Mouse (Mus musculus): ENCODE data around the gene Srp9.
"Not testable (repeated sequence)": the region's sequence is repeated elsewhere in the genome, so short reads cannot be mapped to it uniquely, and the experiment has no call there.

Gene Srp9

DNA sequence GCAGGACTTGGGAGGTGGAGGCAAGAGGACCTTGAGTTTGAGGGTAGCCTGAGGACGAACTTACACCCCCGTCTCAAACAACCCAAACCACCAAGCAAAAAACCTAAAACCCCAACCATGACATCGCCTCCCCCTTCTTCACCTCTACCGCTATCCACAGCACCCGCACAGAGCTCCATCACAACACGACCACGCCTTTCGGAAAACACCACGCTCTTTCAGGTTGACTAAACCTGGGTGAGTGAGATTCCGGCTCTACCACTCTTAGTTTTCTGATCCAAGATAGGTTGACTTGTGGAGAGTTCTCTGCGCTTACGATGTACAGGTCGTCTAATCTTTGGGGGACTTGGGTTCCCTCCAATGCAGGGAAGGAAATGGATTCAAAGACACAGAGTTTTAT, 18.2 kb downstream of the Srp9 start:
- DNase-seq (ENCODE audit: extremely low read depth, insufficient read length, low spot score), result no peak

DNA sequence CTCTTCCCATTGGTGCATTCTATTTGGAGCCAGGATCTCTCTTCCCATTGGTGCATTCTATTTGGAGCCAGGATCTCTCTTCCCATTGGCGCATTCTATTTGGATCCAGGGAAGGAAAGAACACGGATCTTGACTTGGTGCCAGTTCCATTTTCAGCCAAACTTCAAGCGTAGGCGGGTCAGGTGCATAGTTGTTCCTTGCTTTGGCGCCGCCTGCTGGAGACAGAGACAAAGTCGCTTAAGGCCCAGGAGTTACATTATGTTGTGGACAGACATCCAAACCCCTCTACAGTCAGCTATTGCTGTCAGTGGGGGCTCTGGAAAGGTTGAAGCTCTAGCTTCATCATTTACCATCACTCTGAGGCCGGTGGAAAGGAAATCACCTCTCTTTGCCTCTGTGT, 18.8 kb downstream of the Srp9 start:
- DNase-seq (ENCODE audit: extremely low read depth, insufficient read length, low spot score), result no peak

DNA sequence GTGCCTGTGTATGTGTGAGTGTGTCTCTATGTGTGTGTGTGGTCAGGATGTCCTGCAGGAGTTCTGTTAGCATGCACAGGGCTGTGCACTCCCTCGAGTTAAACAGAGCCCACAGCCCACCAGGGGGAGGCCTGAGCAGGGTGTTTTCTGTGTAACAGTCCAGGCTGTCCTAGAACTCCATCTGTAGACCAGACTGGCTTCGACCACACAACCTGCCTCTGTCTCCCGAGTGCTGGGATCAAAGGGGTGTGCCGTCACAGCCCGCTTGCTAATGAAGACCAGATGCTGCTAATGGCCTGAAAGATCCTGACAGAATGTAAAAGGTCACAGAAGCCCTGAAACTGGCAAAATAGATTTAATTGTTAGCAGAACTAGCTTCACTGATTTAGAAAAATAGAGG, 21.0 kb downstream of the Srp9 start:
- no peak for DNase-seq (ENCODE audit: extremely low read depth, insufficient read length, low spot score)

DNA sequence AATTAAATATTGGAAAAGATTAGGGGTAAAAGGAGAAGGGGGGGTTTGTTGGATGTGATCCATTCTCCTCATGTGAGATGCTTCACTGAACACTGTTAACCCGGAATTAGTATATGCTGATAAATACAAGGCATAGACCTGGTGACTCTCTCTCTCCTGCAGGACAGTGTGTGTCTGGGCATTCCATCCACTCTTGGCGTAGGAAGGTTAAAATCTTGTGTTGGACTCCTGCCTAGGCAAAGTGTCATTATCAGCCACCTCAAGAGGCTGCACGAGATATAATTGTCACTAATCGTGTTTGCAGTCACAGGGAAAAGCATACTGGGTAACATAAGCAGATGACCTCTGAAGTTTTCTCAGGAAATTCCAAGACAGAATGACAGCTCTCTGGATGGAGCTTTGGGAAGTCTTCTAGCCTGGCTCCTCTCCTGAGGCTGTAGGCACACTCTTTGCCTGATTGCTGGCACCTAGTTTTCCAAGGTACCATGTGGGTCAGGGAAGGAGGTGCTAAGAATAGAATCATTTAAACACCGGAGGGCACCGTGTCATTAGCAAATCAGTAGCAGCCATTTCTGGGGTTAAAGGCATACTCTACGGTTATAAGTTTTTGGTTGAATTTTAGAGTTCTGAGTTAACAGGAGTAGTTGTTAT, 24.5 kb downstream of the Srp9 start:
- DNase-seq (ENCODE audit: extremely low read depth, insufficient read length, low spot score), result no peak

GRCm38 (mm10) chr1:182149966-182150365, 25.4 kb downstream of the Srp9 start:
- no peak for DNase-seq (ENCODE audit: extremely low read depth, insufficient read length, low spot score)

GRCm38 (mm10) chr1:182157734-182158133, 33.2 kb downstream of the Srp9 start:
- DNase-seq (ENCODE audit: extremely low read depth, insufficient read length, low spot score), result no peak

DNA sequence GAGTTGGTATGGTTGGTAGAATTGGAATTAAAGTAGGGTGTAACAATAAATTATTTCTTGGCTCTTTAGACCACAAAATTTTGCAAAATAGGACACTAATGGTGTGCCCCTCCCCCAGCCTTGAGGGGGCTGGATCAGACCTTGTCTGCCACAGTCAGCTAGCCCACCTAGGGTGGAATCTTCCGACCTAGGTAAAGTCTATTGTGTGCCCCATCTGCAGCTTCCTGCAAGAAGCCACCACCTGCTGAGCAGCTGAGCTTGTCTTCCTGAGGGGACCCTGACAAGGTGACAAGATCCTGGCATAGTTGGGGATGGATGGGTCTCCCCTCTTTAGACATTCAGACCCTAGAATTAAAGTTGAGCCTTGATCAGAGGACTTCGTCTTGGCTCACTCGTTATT, 35.0 kb downstream of the Srp9 start:
- no peak for DNase-seq (ENCODE audit: extremely low read depth, insufficient read length, low spot score)

DNA sequence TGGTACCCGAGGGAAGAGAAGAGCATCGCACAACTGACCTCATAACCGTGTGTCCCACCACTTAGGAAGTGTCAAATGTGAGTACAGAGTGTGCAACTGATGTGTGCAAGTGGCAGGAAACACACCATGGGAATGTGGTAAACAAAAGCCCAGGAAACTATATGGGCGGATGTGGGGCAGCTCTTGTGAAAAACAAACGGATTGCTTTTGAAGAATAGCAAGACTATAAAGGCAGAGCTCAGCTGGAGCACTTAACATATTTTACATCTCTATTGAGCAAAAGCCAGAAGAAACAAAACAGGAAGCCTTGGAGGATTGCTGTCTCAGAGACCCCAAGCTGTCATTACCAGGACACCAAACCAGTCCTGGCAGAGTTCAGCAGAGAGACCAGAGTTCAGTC, 38.4 kb downstream of the Srp9 start:
- no peak for DNase-seq (ENCODE audit: extremely low read depth, insufficient read length, low spot score)

- no peak for DNase-seq (ENCODE audit: extremely low read depth, insufficient read length, low spot score)
Measured at GRCm38 (mm10) chr1:182164386-182164785, 39.8 kb downstream of the Srp9 start, which contains the start of gene Vmn1r1. Gene Vmn1r1 (minus strand): TSS chr1:182164486.

DNA sequence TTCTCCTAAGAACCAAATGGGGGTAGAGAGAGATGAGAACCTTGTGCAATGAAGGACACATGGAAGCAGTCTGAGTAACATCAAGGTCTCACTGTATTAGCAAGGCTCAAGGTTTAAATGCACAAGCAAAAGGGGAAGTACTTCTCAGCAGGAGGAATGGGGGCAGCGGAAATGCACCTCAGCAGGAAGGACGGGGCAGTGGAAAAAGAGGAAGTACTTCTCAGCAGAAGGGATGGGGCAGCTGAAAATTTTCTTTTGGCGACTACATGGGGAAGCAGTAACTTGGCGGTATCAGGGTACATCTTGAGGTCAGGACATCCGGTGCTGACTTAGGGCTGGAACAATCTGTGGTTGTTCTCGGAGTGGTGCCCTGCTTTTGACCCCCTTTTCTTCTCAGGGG, 45.7 kb downstream of the Srp9 start:
- DNase-seq (ENCODE audit: extremely low read depth, insufficient read length, low spot score), result not testable (repeated sequence)

DNA sequence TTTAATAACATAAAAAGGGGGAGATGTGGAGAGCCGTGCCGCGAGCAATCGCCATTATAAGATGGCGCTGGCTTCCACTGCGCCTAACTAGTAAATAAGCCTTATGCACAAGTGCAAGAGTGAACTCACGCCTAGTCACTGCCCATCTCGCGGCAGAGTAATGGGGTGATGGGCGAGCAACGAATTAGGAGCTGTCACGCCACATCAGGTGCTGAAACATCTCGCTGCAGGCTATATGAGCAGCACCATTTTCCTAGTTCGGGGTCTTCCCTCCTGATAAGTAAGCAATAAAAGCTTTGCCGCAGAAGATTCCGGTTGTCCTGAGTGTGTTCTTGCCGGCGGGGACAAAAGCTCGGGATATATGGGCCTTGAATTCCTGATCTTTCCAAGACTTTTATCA, 52.4 kb downstream of the Srp9 start:
- not testable (repeated sequence) for DNase-seq (ENCODE audit: extremely low read depth, insufficient read length, low spot score)

- DNase-seq (ENCODE audit: extremely low read depth, insufficient read length, low spot score), result no peak
Measured at GRCm38 (mm10) chr1:182181456-182182305, 57.1 kb downstream of the Srp9 start.

Data from 3134 (cell line).